Mouse (Mus musculus) liver, embryonic 14.5 days (tissue): ENCODE measurements at regions not wholly inside any gene's neighbourhood (a gene's known extent, or its start where the extent isn't known, plus 50 kb on each side); places are given as distances from the start of the nearest gene placed in this dataset.

Experiments
- CTCF ChIP-seq: IDR thresholded peaks from 2 replicates; pipeline ENCODE4 v1.5.1; 2016; ENCODE audit warnings: antibody characterized with exemption, low read depth, control low read depth
- EP300 ChIP-seq: IDR thresholded peaks from 2 replicates; pipeline ENCODE4 v1.6.1; 2016; ENCODE audit warnings: antibody characterized with exemption, low read depth

GRCm38 (mm10) chr4:84130840-84131547 lies 544.1 kb downstream of the Bnc2 start:
- TF ChIP-seq CTCF (no peak), EP300 (0 out of 2 replicates have a peak, but pooled peaks have one; percentile 9)
